Mouse (Mus musculus) G1E (cell line): ENCODE measurements around the gene Mttp.

Experiments used
- CTCF ChIP-seq: IDR thresholded peaks from 2 replicates; pipeline ENCODE4 v1.5.1; 2012; ENCODE audit warnings: low read depth, low read length, inconsistent platforms, mixed read lengths
- GATA1 ChIP-seq: IDR thresholded peaks from 2 replicates; pipeline ENCODE4 v1.6.1; 2012; ENCODE audit warnings: borderline replicate concordance, low read length, inconsistent platforms, mixed read lengths
- GATA2 ChIP-seq: IDR thresholded peaks from 2 replicates; pipeline ENCODE4 v1.6.1; 2012; ENCODE audit warnings: low read depth, low read length, inconsistent platforms, borderline replicate concordance
- POLR2AphosphoS5 ChIP-seq: IDR thresholded peaks from 2 replicates; pipeline ENCODE4 v1.6.1; 2012; ENCODE audit warnings: low read depth, low read length, inconsistent platforms; ENCODE audit not compliant: insufficient replicate concordance
- TAL1 ChIP-seq: conservative IDR thresholded peaks from 2 replicates; pipeline ENCODE4 v1.6.1; 2012; ENCODE audit warnings: low read depth, low read length, inconsistent platforms, mixed read lengths

GRCm38 (mm10) chr3:138097718-138098117, 47.0 kb downstream of the Mttp start:
- TF ChIP-seq CTCF (no peak), POLR2AphosphoS5 (no peak), GATA1 (no peak), TAL1 (no peak), GATA2 (no peak)
